Mouse (Mus musculus): Measurements from ENCODE around the gene Pik3r1. TPM values are rescaled to one million over a fixed set of nuclear protein-coding genes. Genes with fewer than 3 reads are reported as not detected.

Pik3r1 gene
- polyA plus RNA-seq, 1 experiment, result 11.4 TPM

DNA sequence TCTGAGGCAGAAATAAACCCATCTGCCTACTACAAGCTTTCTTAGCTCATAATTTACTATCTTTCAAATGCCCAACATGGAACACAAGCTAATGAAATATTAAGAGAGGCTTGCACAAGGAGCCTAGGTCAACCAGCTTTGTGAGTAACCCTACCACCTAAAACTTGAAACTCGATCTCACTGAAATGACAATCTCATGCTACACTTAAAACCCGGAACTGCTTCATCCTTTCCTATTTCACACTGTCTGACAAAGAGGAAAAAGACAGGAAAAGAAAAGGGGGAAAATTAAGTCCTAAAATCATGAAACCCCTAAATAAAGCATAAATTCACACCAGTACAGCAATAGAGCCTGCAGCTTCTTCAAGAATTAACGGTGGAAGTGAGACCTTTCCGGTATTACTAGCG, 1.4 kb downstream of the Pik3r1 start:
- WGBS, result 0% methylated on average over 5 of the region's 5 CpGs
- peak overlapping the region; percentile 90 for H3K27ac ChIP-seq (ENCODE audit: insufficient read depth, low read depth, low read length)
- H3K27me3 ChIP-seq (ENCODE audit: control insufficient read depth, insufficient read depth, low read length), result no peaks in the 10 kb centered on the region
- TF ChIP-seq CTCF (IDR thresholded peaks at IDR 0.05; ENCODE audit: extremely low read depth, insufficient read length, insufficient replicate concordance, low read depth, low read length) (no peak), POLR2A (IDR thresholded peaks at IDR 0.05; ENCODE audit: low read depth, low read length) (no peak)
- no peaks in the 10 kb centered on the region for H3K36me3 ChIP-seq (ENCODE audit: control insufficient read depth, insufficient read depth, low read length)
- H3K4me3 ChIP-seq (ENCODE audit: low read depth, low read length), result peak overlapping the region; percentile 76
- peaks cover 12% of the 10 kb centered on the region for H3K4me1 ChIP-seq (ENCODE audit: control insufficient read depth, insufficient read depth, insufficient read length, low read length)

DNA sequence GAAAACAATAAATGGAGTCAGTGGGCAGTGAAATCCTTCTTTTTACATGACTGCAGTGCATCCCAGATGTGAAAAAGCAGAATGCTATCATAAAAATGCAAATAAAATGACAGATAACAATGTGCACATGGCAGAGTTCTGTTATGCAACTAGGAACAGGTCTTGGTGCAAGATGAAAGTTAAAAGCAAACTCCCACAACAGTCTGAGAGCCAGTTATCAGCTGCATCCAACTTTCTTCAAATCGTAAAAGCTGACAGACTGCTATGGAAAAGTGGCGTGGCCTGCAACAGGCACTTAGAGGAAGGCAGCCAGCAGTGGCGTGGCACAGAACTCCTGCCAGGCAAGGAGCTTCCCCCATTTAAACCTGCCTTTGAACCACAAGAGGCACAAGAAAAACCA, 2.0 kb downstream of the Pik3r1 start:
- Histone ChIP-seq H3K4me3 (ENCODE audit: low read depth, low read length) (peak overlapping the region; percentile 51), H3K27me3 (ENCODE audit: control insufficient read depth, insufficient read depth, low read length) (no peaks in the 10 kb centered on the region), H3K36me3 (ENCODE audit: control insufficient read depth, insufficient read depth, low read length) (no peaks in the 10 kb centered on the region), H3K4me1 (ENCODE audit: control insufficient read depth, insufficient read depth, insufficient read length, low read length) (peaks cover 17% of the 10 kb centered on the region), H3K27ac (ENCODE audit: insufficient read depth, low read depth, low read length) (peak overlapping the region; percentile 1; the same call in 1 of the 2 replicates)
- TF ChIP-seq CTCF (IDR thresholded peaks at IDR 0.05; ENCODE audit: extremely low read depth, insufficient read length, insufficient replicate concordance, low read depth, low read length) (no peak), POLR2A (IDR thresholded peaks at IDR 0.05; ENCODE audit: low read depth, low read length) (no peak)
- WGBS, result 5% methylated on average over 3 of the region's 3 CpGs

DNA sequence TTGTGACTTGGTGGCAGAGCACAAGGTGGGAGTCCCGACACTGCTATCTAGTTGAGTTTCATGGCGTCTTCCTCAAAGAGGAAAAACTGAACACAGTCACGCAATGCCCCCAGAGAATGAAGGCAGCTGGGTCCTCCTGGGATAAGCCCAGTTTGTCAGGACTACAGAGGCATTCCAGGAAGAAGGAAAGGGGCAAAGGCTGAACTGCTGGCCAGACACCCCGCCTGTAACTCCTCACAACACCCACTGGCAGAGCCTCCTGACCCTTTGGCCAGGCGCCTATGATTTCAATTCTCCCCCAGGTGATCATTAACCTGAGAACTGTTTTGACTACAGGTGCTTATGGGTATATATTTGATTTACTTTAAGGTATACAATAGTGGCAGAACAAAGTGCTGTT, 3.9 kb downstream of the Pik3r1 start:
- H3K27ac ChIP-seq (ENCODE audit: insufficient read depth, low read depth, low read length), result peak overlapping the region; percentile 74
- TF ChIP-seq CTCF (IDR thresholded peaks at IDR 0.05; ENCODE audit: extremely low read depth, insufficient read length, insufficient replicate concordance, low read depth, low read length), result no peak
- TF ChIP-seq POLR2A (IDR thresholded peaks at IDR 0.05; ENCODE audit: low read depth, low read length), result no peak

DNA sequence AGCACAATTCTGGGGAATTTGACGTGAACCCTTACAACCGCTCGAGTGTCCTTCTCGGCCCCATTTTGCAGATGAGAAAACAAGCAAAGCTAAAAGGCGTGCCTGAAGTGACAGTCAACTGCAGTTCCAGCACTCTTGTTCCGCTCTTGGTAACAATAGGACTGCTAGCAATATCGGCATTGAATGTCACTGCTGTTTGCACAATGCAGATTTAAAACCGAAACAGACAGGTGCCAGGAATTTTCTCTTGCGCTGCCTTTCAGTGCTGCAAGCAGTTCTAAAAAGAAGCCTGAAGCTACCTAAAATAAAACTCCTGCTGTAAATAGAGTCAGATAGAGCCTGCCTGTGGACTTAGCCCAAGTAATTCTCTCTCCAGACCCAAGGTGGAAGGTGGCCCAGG, 4.3 kb downstream of the Pik3r1 start:
- 28% methylated on average over 9 of the region's 9 CpGs for WGBS
- no peaks in the 10 kb centered on the region for H3K36me3 ChIP-seq (ENCODE audit: control insufficient read depth, insufficient read depth, low read length)
- peak overlapping the region; percentile 49 for H3K4me3 ChIP-seq (ENCODE audit: low read depth, low read length)
- no peak for TF ChIP-seq POLR2A (IDR thresholded peaks at IDR 0.05; ENCODE audit: low read depth, low read length)
- TF ChIP-seq CTCF (IDR thresholded peaks at IDR 0.05; ENCODE audit: extremely low read depth, insufficient read length, insufficient replicate concordance, low read depth, low read length), result no peak
- no peaks in the 10 kb centered on the region for H3K27me3 ChIP-seq (ENCODE audit: control insufficient read depth, insufficient read depth, low read length)
- peaks cover 29% of the 10 kb centered on the region for H3K4me1 ChIP-seq (ENCODE audit: control insufficient read depth, insufficient read depth, insufficient read length, low read length)
- peak overlapping the region; percentile 74 for H3K27ac ChIP-seq (ENCODE audit: insufficient read depth, low read depth, low read length)

More for the DNA sequence above, 3.9 kb downstream of the Pik3r1 start:
- WGBS, result 19% methylated on average over 5 of the region's 5 CpGs
- H3K36me3 ChIP-seq (ENCODE audit: control insufficient read depth, insufficient read depth, low read length), result no peaks in the 10 kb centered on the region
- H3K4me1 ChIP-seq (ENCODE audit: control insufficient read depth, insufficient read depth, insufficient read length, low read length), result peaks cover 25% of the 10 kb centered on the region
- H3K4me3 ChIP-seq (ENCODE audit: low read depth, low read length), result peak overlapping the region; percentile 49
- no peaks in the 10 kb centered on the region for H3K27me3 ChIP-seq (ENCODE audit: control insufficient read depth, insufficient read depth, low read length)

DNA sequence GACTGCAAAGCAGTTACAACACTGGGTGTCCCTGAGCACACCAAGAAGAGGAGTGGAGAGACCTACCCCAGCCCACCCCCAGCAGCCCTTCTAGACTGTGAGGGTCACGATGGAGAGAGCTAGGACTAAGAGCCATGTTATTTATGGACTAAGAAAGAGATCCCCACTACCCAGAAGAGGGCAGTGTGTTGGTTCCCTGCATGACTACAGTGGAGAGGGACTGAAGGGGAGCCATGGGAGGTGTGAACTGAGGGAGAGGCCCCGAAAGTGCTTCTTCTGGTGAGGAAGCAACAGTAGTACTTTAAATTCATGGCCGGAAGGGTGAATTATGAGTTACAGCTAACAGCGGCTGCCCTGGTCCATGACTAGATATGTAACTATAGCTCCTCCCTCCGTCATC, 4.9 kb downstream of the Pik3r1 start:
- WGBS, result 23% methylated on average over 5 of the region's 5 CpGs
- H3K27me3 ChIP-seq (ENCODE audit: control insufficient read depth, insufficient read depth, low read length), result no peaks in the 10 kb centered on the region
- H3K36me3 ChIP-seq (ENCODE audit: control insufficient read depth, insufficient read depth, low read length), result no peaks in the 10 kb centered on the region
- H3K4me3 ChIP-seq (ENCODE audit: low read depth, low read length), result peak overlapping the region; percentile 15; the same call in 1 of the 2 replicates
- TF ChIP-seq POLR2A (IDR thresholded peaks at IDR 0.05; ENCODE audit: low read depth, low read length) (no peak), CTCF (IDR thresholded peaks at IDR 0.05; ENCODE audit: extremely low read depth, insufficient read length, insufficient replicate concordance, low read depth, low read length) (peak; percentile 27; the same call in 1 of the 2 replicates)
- H3K4me1 ChIP-seq (ENCODE audit: control insufficient read depth, insufficient read depth, insufficient read length, low read length), result peaks cover 34% of the 10 kb centered on the region
- peak overlapping the region; percentile 74 for H3K27ac ChIP-seq (ENCODE audit: insufficient read depth, low read depth, low read length)

DNA sequence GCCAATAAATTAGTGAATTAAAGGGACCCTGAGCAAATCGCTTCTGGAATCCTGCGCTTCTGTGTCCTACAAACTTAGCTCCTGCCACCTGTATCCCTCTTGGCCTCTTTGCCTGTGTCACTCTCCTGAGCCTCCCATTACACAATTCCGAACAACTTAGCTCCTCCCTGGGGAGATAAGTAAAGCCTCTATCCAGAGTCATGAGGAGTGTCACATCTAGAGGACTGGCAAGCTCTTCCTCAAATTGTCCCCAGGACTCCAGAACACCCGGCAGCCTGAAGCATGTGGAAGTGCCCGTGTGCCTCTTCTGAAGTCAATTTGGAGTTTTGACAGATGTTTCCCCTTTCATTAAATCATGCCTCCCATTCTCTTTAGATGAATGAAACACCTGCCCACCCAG, 6.4 kb downstream of the Pik3r1 start:
- 24% methylated on average over 5 of the region's 5 CpGs for WGBS
- Histone ChIP-seq H3K4me3 (ENCODE audit: low read depth, low read length) (no peak overlapping the region), H3K27me3 (ENCODE audit: control insufficient read depth, insufficient read depth, low read length) (no peaks in the 10 kb centered on the region), H3K27ac (ENCODE audit: insufficient read depth, low read depth, low read length) (peak overlapping the region; percentile 59), H3K4me1 (ENCODE audit: control insufficient read depth, insufficient read depth, insufficient read length, low read length) (peaks cover 41% of the 10 kb centered on the region), H3K36me3 (ENCODE audit: control insufficient read depth, insufficient read depth, low read length) (peaks cover 12% of the 10 kb centered on the region)
- TF ChIP-seq CTCF (IDR thresholded peaks at IDR 0.05; ENCODE audit: extremely low read depth, insufficient read length, insufficient replicate concordance, low read depth, low read length), result no peak; the same call in 1 of the 2 replicates
- no peak for TF ChIP-seq POLR2A (IDR thresholded peaks at IDR 0.05; ENCODE audit: low read depth, low read length)

DNA sequence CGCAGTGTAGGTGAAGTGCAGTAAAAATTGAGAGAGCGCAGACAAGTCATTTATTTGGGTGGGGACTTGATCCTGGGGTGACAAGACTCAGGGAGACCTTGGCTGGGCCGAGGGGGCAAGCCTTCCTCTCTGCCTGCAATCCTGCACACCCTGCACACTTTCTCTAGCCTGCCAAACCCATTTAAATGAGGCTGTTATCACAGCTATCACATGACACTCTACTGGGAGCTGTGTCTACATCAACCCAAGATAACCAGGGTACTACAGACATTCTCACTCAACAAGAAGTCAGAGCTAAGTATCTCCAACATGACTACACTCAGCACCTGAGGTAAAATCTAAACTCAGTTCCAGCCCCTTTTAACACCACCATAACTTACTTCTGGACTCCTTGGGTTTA, 7.1 kb downstream of the Pik3r1 start:
- WGBS, result 20% methylated on average over 3 of the region's 3 CpGs
- Histone ChIP-seq H3K4me1 (ENCODE audit: control insufficient read depth, insufficient read depth, insufficient read length, low read length) (peaks cover 41% of the 10 kb centered on the region), H3K36me3 (ENCODE audit: control insufficient read depth, insufficient read depth, low read length) (peaks cover 16% of the 10 kb centered on the region), H3K27me3 (ENCODE audit: control insufficient read depth, insufficient read depth, low read length) (no peaks in the 10 kb centered on the region), H3K4me3 (ENCODE audit: low read depth, low read length) (no peak overlapping the region), H3K27ac (ENCODE audit: insufficient read depth, low read depth, low read length) (peak overlapping the region; percentile 59)
- no peak for TF ChIP-seq POLR2A (IDR thresholded peaks at IDR 0.05; ENCODE audit: low read depth, low read length)
- no peak for TF ChIP-seq CTCF (IDR thresholded peaks at IDR 0.05; ENCODE audit: extremely low read depth, insufficient read length, insufficient replicate concordance, low read depth, low read length)

All from small intestine, adult 2 months (tissue).